Mouse (Mus musculus) thymus, adult 2 months (tissue): ENCODE measurements around the gene Gmnc.

Source experiments
- CTCF ChIP-seq: fragments of 200-500 bp; IDR thresholded peaks from 2 replicates; pipeline ENCODE4 v1.5.1; 2012; ENCODE audit warnings: mild to moderate bottlenecking, control low read depth, low read length, moderate library complexity, borderline replicate concordance; ENCODE audit not compliant: control insufficient read depth, poor library complexity, insufficient read depth; ENCODE audit errors: extremely low read depth
- POLR2A ChIP-seq: fragments of 200-500 bp; IDR thresholded peaks from 2 replicates; pipeline ENCODE4 v1.6.1; 2012; ENCODE audit warnings: mild to moderate bottlenecking, low read length, control low read depth, moderate library complexity; ENCODE audit not compliant: control insufficient read depth, poor library complexity, insufficient read depth; ENCODE audit errors: extremely low read depth

GRCm38 (mm10) chr16:26876885-26877284 lies 114.6 kb downstream of the Gmnc start:
- TF ChIP-seq CTCF (no peak), POLR2A (no peak)
